10 mouse cellular contexts compared by ENCODE assay signal in the genomic region with DNA sequence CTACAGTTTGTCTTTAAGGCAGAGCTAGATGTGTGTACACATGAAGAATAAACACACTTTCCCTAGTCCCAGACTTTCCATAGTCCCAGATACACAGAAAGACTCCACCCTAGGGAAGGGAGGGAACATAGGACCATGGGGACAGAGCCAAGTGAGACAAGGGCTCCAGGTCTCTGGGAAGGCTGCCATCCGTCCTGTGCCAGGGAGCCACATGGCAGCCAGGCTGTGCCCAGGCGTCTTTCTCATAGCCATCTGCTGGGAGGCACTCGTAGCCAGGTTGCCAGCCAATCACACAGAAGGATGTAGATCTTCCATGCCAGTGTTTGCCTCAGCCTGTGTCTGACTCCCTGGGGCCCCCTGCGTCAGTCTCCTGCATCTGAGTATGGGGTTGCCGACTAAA.
DNase-seq lines count a peak whose midpoint lies in the region; ATAC-seq and TF ChIP-seq lines count a peak whose summit lies in the region.
"Had no signal": no experiment of that assay in that cellular context is flagged by ENCODE, and none has a peak within 500 bp of the region (broad histone marks: within the 10 kb centered on the region; RNA-seq: fewer than 3 reads in every experiment).

No protein-coding gene starts in this region.

- H3K27ac ChIP-seq in heart, embryonic 10.5 days, result no peak overlapping the region
- H3K27ac ChIP-seq in left cerebral cortex, adult 2 months, result no peak overlapping the region
- no peak overlapping the region for H3K27ac ChIP-seq in kidney, embryonic 15.5 days
- H3K27ac ChIP-seq: limb, embryonic 13.5 days had no signal

- no peak for ATAC-seq in kidney, embryonic 15.5 days (replicated peaks; ENCODE audit: low FRiP score)
- no peak for ATAC-seq in activated CD4-positive, CD25-positive, alpha-beta regulatory T cell, adult 4 months

- intact Hi-C loops in left cerebral cortex, adult 2 months (cut with DNase I), result no loop called here

- peaks cover 9% of the 10 kb centered on the region; the same call in 1 of the 2 replicates for H3K4me1 ChIP-seq in heart, embryonic 10.5 days
- peaks cover 5% of the 10 kb centered on the region; the same call in 1 of the 2 replicates for H3K4me1 ChIP-seq in kidney, embryonic 15.5 days

- H3K4me2 ChIP-seq in kidney, embryonic 15.5 days, result no peak overlapping the region
- H3K4me2 ChIP-seq: limb, embryonic 13.5 days had no signal

- no peak overlapping the region for H3K4me3 ChIP-seq in heart, embryonic 10.5 days
- no peak overlapping the region for H3K4me3 ChIP-seq in left cerebral cortex, adult 2 months
- H3K4me3 ChIP-seq in kidney, embryonic 15.5 days (replicated peaks), result no peak overlapping the region
- H3K4me3 ChIP-seq: limb, embryonic 13.5 days had no signal

- peaks cover 80% of the 10 kb centered on the region for H3K27me3 ChIP-seq in heart, embryonic 10.5 days (ENCODE audit: insufficient read depth, poor library complexity, severe bottlenecking)
- H3K27me3 ChIP-seq in kidney, embryonic 15.5 days, result peaks cover 12% of the 10 kb centered on the region; the same call in 1 of the 2 replicates
- H3K27me3 ChIP-seq: CH12.LX had no signal

- H3K9me3 ChIP-seq in heart, embryonic 10.5 days, result no peaks in the 10 kb centered on the region
- H3K9me3 ChIP-seq in kidney, embryonic 15.5 days (replicated peaks), result no peaks in the 10 kb centered on the region

- TF ChIP-seq CTCF in left cerebral cortex, adult 2 months (IDR thresholded peaks at IDR 0.05), result no peak

- 78% methylated on average over 5 of the region's 5 CpGs for WGBS in heart, embryonic 10.5 days
- 75% methylated on average over 5 of the region's 5 CpGs for WGBS in kidney, embryonic 15.5 days

- DNase-seq in heart, adult 11 months, result peak; percentile 98
- no peak for DNase-seq in heart, embryonic 10.5 days (ENCODE audit: low spot score)
- peak; percentile 99 for DNase-seq in cerebellum, adult 9-10 months
- DNase-seq in heart, adult 8-10 months (ENCODE audit: low spot score), result peak; percentile 71
- DNase-seq in left cerebral cortex, adult 2 months (ENCODE audit: extremely low spot score in 1 of 2, low spot score in 2 of 2), result peak; percentile 42 to 44
- DNase-seq in right cerebral cortex, postnatal 25 days, result peak; percentile 59

- no peak overlapping the region for H3K9ac ChIP-seq in kidney, embryonic 15.5 days
- H3K9ac ChIP-seq: limb, embryonic 13.5 days had no signal

- H3K36me3 ChIP-seq in heart, embryonic 10.5 days, result no peaks in the 10 kb centered on the region
- H3K36me3 ChIP-seq in kidney, embryonic 15.5 days, result no peaks in the 10 kb centered on the region
- H3K36me3 ChIP-seq: limb, embryonic 13.5 days had no signal
